25 mouse cellular contexts compared by ENCODE assay signal in the genomic region with DNA sequence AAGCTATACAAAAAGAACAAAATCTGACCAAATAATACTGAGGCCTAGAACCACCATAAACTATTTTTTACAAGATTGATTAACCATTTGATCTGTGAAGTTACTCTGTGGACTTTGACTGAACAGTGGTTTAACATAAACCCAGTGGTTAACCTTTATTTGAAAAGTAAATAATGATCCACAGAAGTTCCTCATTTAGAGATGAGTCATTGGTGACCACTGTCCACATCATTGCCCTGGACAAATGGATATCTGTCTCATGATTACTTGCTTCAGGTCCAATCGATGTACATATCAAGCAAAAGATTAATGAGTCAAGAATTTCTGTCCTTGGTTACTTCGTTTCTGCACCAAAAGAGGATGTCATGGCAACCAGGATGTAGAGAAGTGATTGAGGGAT. TPM values are rescaled to one million over a fixed set of nuclear protein-coding genes. Genes with fewer than 3 reads are reported as not detected.
DNase-seq lines count a peak whose midpoint lies in the region; ATAC-seq and TF ChIP-seq lines count a peak whose summit lies in the region.
"Had no signal": no experiment of that assay in that cellular context is flagged by ENCODE, and none has a peak within 500 bp of the region (broad histone marks: within the 10 kb centered on the region; RNA-seq: fewer than 3 reads in every experiment).

No protein-coding gene starts in this region.

- H3K9me3 ChIP-seq in liver, embryonic 12.5 days (replicated peaks) = no peaks in the 10 kb centered on the region
- no peaks in the 10 kb centered on the region for H3K9me3 ChIP-seq in liver, embryonic 11.5 days (ENCODE audit: control insufficient read depth, low read length)
- H3K9me3 ChIP-seq in kidney, embryonic 15.5 days (replicated peaks) = no peaks in the 10 kb centered on the region
- no peaks in the 10 kb centered on the region for H3K9me3 ChIP-seq in liver, embryonic 14.5 days (ENCODE audit: control insufficient read depth, low read length)
- no peaks in the 10 kb centered on the region for H3K9me3 ChIP-seq in neural tube, embryonic 15.5 days (replicated peaks)
- H3K9me3 ChIP-seq: G1E; megakaryocyte, embryonic 14.5 days; midbrain, embryonic 15.5 days; stomach, embryonic 15.5 days had no signal

- H3K27ac ChIP-seq in liver, embryonic 12.5 days = no peak overlapping the region
- no peak overlapping the region for H3K27ac ChIP-seq in liver, embryonic 11.5 days (ENCODE audit: low read depth, low read length)
- H3K27ac ChIP-seq in kidney, embryonic 15.5 days = no peak overlapping the region
- no peak overlapping the region for H3K27ac ChIP-seq in liver, embryonic 14.5 days
- H3K27ac ChIP-seq in neural tube, embryonic 15.5 days (replicated peaks) = no peak overlapping the region
- H3K27ac ChIP-seq: left cerebral cortex, adult 2 months; midbrain, embryonic 15.5 days; stomach, embryonic 15.5 days had no signal

- H3K9ac ChIP-seq in liver, embryonic 12.5 days = no peak overlapping the region
- no peak overlapping the region for H3K9ac ChIP-seq in liver, embryonic 11.5 days (ENCODE audit: low read depth, low read length)
- no peak overlapping the region for H3K9ac ChIP-seq in kidney, embryonic 15.5 days
- no peak overlapping the region for H3K9ac ChIP-seq in liver, embryonic 14.5 days (replicated peaks)
- H3K9ac ChIP-seq in neural tube, embryonic 15.5 days (replicated peaks) = no peak overlapping the region
- H3K9ac ChIP-seq: midbrain, embryonic 15.5 days; stomach, embryonic 15.5 days had no signal

- 43% methylated on average over 2 of the region's 2 CpGs for WGBS in liver, embryonic 12.5 days (ENCODE audit: insufficient replicate concordance)
- WGBS in liver, embryonic 11.5 days = 56% methylated on average over 2 of the region's 2 CpGs
- 64% methylated on average over 2 of the region's 2 CpGs for WGBS in kidney, embryonic 15.5 days
- WGBS in liver, embryonic 14.5 days (ENCODE audit: insufficient replicate concordance) = 37% methylated on average over 2 of the region's 2 CpGs
- WGBS in neural tube, embryonic 15.5 days = 77% methylated on average over 2 of the region's 2 CpGs

- TF ChIP-seq EP300 in liver, embryonic 14.5 days (IDR thresholded peaks at IDR 0.05; ENCODE audit: low read depth) = no peak

- no peaks in the 10 kb centered on the region for H3K27me3 ChIP-seq in liver, embryonic 12.5 days (replicated peaks)
- H3K27me3 ChIP-seq in liver, embryonic 11.5 days (replicated peaks; ENCODE audit: control insufficient read depth, insufficient read depth, low read length) = no peaks in the 10 kb centered on the region
- H3K27me3 ChIP-seq in kidney, embryonic 15.5 days = no peaks in the 10 kb centered on the region
- no peaks in the 10 kb centered on the region for H3K27me3 ChIP-seq in liver, embryonic 14.5 days (ENCODE audit: control insufficient read depth, insufficient read depth, low read length)
- no peaks in the 10 kb centered on the region for H3K27me3 ChIP-seq in neural tube, embryonic 15.5 days (replicated peaks)
- H3K27me3 ChIP-seq: megakaryocyte, embryonic 14.5 days; midbrain, embryonic 15.5 days; stomach, embryonic 15.5 days had no signal

- DNase-seq in liver, embryonic 11.5 days (ENCODE audit: low spot score) = no peak
- DNase-seq in liver, embryonic 14.5 days (ENCODE audit: low read depth in 3 of 3, low spot score in 3 of 3) = peak in 2 of 3 experiments; percentile 4 to 6
- DNase-seq in adrenal gland, adult 8-10 months = no peak
- no peak for DNase-seq in right cerebral cortex, adult 18-20 months
- DNase-seq: adrenal gland, postnatal 25 days; cerebellum, adult 11 months; cerebellum, postnatal 14 days; embryo, embryonic 11 days; heart, postnatal 10 days; left cerebral cortex, postnatal 4 days; lung, adult 18-20 months; right cerebral cortex, postnatal 14 days; thymus, adult 18-20 months; thymus, postnatal 4 days had no signal

- H3K4me2 ChIP-seq in liver, embryonic 12.5 days = no peak overlapping the region
- no peak overlapping the region for H3K4me2 ChIP-seq in liver, embryonic 11.5 days
- no peak overlapping the region for H3K4me2 ChIP-seq in kidney, embryonic 15.5 days
- H3K4me2 ChIP-seq in liver, embryonic 14.5 days (ENCODE audit: low read depth) = no peak overlapping the region
- no peak overlapping the region for H3K4me2 ChIP-seq in neural tube, embryonic 15.5 days
- H3K4me2 ChIP-seq: heart, embryonic 11.5 days; midbrain, embryonic 15.5 days; stomach, embryonic 15.5 days had no signal

- no peak for TF ChIP-seq CTCF in liver, embryonic 14.5 days (IDR thresholded peaks at IDR 0.05; ENCODE audit: low read depth)

- H3K4me1 ChIP-seq in liver, embryonic 12.5 days = no peaks in the 10 kb centered on the region
- no peaks in the 10 kb centered on the region for H3K4me1 ChIP-seq in liver, embryonic 11.5 days (replicated peaks; ENCODE audit: control insufficient read depth, insufficient read depth, low read length)
- no peaks in the 10 kb centered on the region for H3K4me1 ChIP-seq in kidney, embryonic 15.5 days
- no peaks in the 10 kb centered on the region for H3K4me1 ChIP-seq in liver, embryonic 14.5 days (replicated peaks; ENCODE audit: control insufficient read depth in 2 of 2, insufficient read depth in 2 of 2, low read length in 1 of 2)
- H3K4me1 ChIP-seq in neural tube, embryonic 15.5 days = no peaks in the 10 kb centered on the region
- H3K4me1 ChIP-seq: megakaryocyte, embryonic 14.5 days; midbrain, embryonic 15.5 days; stomach, embryonic 15.5 days had no signal

- no peaks in the 10 kb centered on the region for H3K36me3 ChIP-seq in liver, embryonic 12.5 days
- no peaks in the 10 kb centered on the region for H3K36me3 ChIP-seq in liver, embryonic 11.5 days (ENCODE audit: control insufficient read depth, insufficient read depth, low read length)
- no peaks in the 10 kb centered on the region for H3K36me3 ChIP-seq in kidney, embryonic 15.5 days
- no peaks in the 10 kb centered on the region for H3K36me3 ChIP-seq in liver, embryonic 14.5 days (replicated peaks; ENCODE audit: control insufficient read depth, insufficient read depth, low read depth)
- no peaks in the 10 kb centered on the region for H3K36me3 ChIP-seq in neural tube, embryonic 15.5 days
- H3K36me3 ChIP-seq: G1E; midbrain, embryonic 15.5 days; stomach, embryonic 15.5 days had no signal

- peak; percentile 37; the same call in 1 of the 2 replicates for ATAC-seq in liver, embryonic 12.5 days
- no peak; the same call in 1 of the 2 replicates for ATAC-seq in liver, embryonic 11.5 days (replicated peaks; ENCODE audit: low FRiP score)
- ATAC-seq in kidney, embryonic 15.5 days (replicated peaks; ENCODE audit: low FRiP score) = peak; percentile 83
- peak; percentile 69 for ATAC-seq in liver, embryonic 14.5 days (ENCODE audit: insufficient read depth)
- ATAC-seq in neural tube, embryonic 15.5 days (ENCODE audit: low FRiP score) = no peak
- ATAC-seq: forebrain, embryonic 16.5 days; midbrain, embryonic 15.5 days had no signal

- no peak overlapping the region for H3K4me3 ChIP-seq in liver, embryonic 12.5 days
- no peak overlapping the region for H3K4me3 ChIP-seq in liver, embryonic 11.5 days (ENCODE audit: low read depth, low read length)
- no peak overlapping the region for H3K4me3 ChIP-seq in kidney, embryonic 15.5 days (replicated peaks)
- no peak overlapping the region for H3K4me3 ChIP-seq in liver, embryonic 14.5 days (ENCODE audit: insufficient read depth in 1 of 2, low read depth in 2 of 2, low read length in 2 of 2)
- H3K4me3 ChIP-seq in neural tube, embryonic 15.5 days (replicated peaks) = no peak overlapping the region
- H3K4me3 ChIP-seq: left cerebral cortex, adult 2 months; megakaryocyte, embryonic 14.5 days; midbrain, embryonic 15.5 days; myocyte; stomach, embryonic 15.5 days had no signal

RNA-seq across cellular contexts. Expression of a gene that starts 44.3 kb away (rescaled TPM):
- 27.7 and 28.9 TPM in 2 replicates for polyA plus RNA-seq in liver, embryonic 12.5 days (2016; fragmentation: Nextera tagmentation; extraction: Ambion mirVana)
- polyA plus RNA-seq in liver, embryonic 11.5 days (2014; fragmentation: Nextera tagmentation; extraction: Ambion mirVana) = 27.6 and 34.6 TPM in 2 replicates
- 51.5 and 53.6 TPM in 2 replicates for polyA plus RNA-seq in kidney, embryonic 15.5 days (2015; fragmentation: Nextera tagmentation; extraction: Ambion mirVana)
- 15.4 and 20.8 TPM in 2 replicates for polyA plus RNA-seq in liver, embryonic 14.5 days (2012; rRNA removed)
- polyA plus RNA-seq in liver, embryonic 14.5 days (2014; fragmentation: Nextera tagmentation; extraction: Ambion mirVana) = 33.2 and 38.5 TPM in 2 replicates
- polyA plus RNA-seq in neural tube, embryonic 15.5 days (2015; fragmentation: Nextera tagmentation; extraction: Ambion mirVana) = 6.6 and 10.0 TPM in 2 replicates
- total RNA-seq in adrenal gland, adult 8-10 months (2022) = 10 to 100 TPM in 3 of 4 experiments, 1 to 10 TPM in 1; 7.1 to 19.4 (median 13.3) TPM

Comparison
In these comparisons a context has a peak if more than half of its experiments do, and no peak if none do; other contexts are left out.
1. ATAC-seq: peak in liver, embryonic 12.5 days (single experiment), kidney, embryonic 15.5 days (single experiment) and liver, embryonic 14.5 days (single experiment); none in liver, embryonic 11.5 days (single experiment) and neural tube, embryonic 15.5 days (single experiment).
2. DNase-seq: peak in liver, embryonic 14.5 days (2 of 3); none in liver, embryonic 11.5 days (single experiment), adrenal gland, adult 8-10 months (single experiment) and right cerebral cortex, adult 18-20 months (single experiment).